Mouse (Mus musculus): Measurements from ENCODE around the gene Amfr.

GRCm38 (mm10) chr8:93972211-93972610 is 40.4 kb downstream of the Amfr start:
- TF ChIP-seq MAFK (IDR thresholded peaks at IDR 0.05; ENCODE audit: insufficient read depth, low read depth, low read length) (no peak), CHD2 (IDR thresholded peaks at IDR 0.05; ENCODE audit: low read depth, low read length) (no peak), ZNF384 (IDR thresholded peaks at IDR 0.05; ENCODE audit: low read depth, low read length) (no peak), ZC3H11A (IDR thresholded peaks at IDR 0.05; ENCODE audit: borderline replicate concordance, low read depth, low read length) (no peak)

Data from ES-E14 (cell line).